Mouse (Mus musculus): ENCODE data around the gene Mtus2.
"Not testable (repeated sequence)": the region's sequence is repeated elsewhere in the genome, so short reads cannot be mapped to it uniquely, and the experiment has no call there.

Mtus2 gene

DNA sequence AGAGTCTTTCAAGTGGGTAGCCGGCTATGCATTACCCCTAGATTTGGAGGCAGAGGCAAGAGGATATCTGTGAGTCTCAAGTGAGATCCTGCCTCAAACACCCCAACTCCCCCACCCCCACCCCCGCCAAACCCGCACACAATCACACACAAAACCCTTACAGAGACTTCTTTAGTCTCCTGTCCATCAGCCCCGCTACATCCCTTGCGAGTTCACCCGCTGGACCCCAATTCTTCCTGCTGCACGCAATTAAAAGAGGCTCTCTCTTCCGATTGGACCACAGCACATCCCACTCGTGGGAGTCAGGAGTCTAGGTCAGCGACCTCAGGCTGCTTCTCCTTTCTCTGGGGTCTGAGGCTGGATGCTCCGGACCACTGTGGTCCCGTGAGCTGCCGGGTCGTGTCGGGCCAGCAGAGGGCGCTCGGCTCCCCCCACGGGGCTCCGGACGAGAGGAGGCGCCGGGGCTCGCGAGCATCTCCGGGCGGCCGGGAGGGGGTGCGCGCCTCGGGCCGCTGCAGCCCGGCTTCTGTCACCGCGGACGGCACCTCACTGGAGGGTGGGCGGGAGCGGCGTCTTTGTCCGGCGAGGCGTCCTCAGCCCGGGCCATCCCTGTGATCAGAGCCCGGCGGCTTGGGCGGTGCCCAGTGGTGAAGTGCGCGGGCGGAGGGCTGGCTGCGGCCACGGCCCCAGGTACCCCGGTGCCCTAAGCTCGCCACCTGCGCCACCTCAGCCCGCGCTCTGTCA is at the start of gene Mtus2:
TSS of gene Mtus2 (plus strand) at position 500 of the 744 bp plus-strand sequence.
- no peak for DNase-seq (ENCODE audit: low spot score)

- DNase-seq (ENCODE audit: low spot score), result no peak
Observed at GRCm38 (mm10) chr5:147907851-147908250, 49.3 kb upstream of the Mtus2 start.

GRCm38 (mm10) chr5:147910807-147911509 is 46.2 kb upstream of the Mtus2 start:
- no peak for DNase-seq (ENCODE audit: low spot score)

GRCm38 (mm10) chr5:147911744-147912143 is 45.4 kb upstream of the Mtus2 start:
- DNase-seq (ENCODE audit: low spot score), result peak; percentile 71

- no peak for DNase-seq (ENCODE audit: low spot score)
Observed at GRCm38 (mm10) chr5:147913241-147913842, 43.8 kb upstream of the Mtus2 start.

- no peak for DNase-seq (ENCODE audit: low spot score)
Observed at GRCm38 (mm10) chr5:147915038-147915566, 42.0 kb upstream of the Mtus2 start.

GRCm38 (mm10) chr5:147916171-147916570 is 40.9 kb upstream of the Mtus2 start:
- no peak for DNase-seq (ENCODE audit: low spot score)

DNA sequence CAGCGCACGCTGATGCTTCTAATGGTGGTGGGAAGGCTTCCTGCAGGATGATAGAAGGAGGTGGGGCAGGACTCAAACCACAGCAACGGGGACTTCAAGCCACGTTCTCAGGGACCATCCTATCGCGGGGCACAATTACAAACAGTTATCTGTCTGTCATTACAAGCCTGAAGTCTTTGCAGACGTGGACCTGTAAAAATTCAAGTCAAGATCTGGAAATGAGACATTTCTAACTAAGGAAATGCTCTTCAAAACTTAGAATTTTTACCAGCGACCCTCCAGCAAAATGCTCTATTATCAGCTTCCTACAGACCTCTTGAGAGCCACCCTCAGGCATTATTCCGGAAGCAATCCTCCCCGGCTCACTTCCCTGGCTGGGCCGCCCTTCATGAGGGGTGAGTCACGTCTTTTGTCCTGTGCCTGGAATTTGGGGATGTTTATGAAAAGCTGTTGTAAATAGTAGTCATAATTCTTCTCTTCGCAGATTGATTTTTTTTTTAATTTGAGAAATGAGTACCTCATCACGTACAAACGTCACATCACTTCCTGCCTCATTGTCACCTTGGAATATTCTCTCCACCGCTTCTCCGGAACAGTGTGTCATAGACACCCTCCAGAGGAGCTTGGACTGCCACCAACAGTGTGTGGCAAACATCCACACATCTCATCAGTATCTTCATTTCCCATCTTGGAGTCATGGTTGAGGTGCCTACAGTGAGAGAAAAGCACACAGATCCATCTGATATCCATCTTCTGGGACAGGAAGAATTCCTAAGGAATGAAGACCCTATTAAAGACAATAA is 38.9 kb upstream of the Mtus2 start:
- no peak for DNase-seq (ENCODE audit: low spot score)

DNA sequence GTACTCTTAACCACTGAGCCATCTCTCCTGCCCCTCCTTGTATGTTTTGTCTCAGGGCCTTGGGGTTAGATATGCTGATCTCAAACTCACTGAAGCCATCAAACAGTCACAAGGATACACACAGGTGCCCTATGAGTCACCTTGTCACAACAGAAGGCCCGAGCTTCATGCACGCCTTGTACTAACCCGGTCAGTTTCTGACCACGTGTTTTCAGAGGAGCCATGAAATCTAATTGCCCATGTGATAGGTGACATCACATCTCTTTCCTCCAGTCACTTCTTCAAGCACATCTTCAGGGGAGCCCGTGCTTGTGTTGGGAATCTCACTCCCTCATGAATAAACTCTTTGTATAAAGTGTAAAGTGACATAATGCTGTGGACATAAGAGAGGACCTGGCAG is 32.5 kb upstream of the Mtus2 start:
- no peak for DNase-seq (ENCODE audit: low spot score)

DNA sequence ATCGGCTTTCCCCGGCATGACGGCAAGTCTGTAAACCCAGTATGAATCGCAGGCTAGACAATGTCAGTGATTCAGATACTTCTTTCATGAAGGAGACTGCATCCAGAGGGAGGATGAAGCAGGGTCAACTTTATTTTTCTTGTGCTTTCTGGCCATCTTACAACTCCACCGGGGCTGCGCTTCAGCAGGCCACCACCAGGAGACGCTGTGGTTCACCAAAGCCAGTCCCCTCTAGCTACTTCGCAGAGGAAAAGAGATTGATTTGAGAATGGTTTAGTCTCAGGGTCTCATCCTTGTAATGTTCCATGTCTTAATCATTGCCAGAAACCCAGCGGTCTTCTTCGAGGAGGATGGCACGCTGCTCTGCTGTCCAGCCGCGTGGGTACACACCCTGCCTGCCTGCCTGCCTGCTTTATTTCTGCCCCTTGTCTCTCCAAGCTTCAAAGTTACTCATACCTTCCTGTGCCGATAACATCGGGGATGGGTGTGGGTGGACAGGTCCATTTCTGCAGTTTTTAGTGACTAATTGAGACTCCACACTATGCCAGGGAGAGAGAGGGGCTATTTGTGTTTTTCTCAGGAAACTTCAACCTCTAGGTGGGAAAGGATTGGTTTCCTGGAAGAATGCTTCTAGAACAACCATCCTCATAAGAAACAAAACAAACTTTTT is 31.1 kb upstream of the Mtus2 start:
- no peak for DNase-seq (ENCODE audit: low spot score)

- no peak for DNase-seq (ENCODE audit: low spot score)
Observed at GRCm38 (mm10) chr5:147928668-147929497, 28.2 kb upstream of the Mtus2 start.

DNA sequence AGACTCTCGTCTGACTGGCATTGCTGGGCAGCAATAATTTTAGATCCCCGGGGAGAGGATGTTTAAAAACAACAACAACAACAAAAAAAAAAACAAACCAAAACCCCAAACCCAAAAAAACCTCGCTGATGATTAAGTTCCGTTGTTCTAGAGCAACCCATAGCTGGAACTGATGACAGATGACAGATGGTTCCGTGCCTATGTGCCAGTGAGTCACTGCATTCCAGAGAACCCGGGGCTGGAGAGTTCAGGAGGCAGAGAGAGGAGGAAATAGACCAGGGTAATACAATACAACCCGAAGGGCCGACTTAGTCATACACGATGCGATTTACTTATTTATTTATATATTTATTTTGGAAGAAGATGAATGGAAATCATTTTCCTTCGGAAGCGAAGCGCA is 22.0 kb upstream of the Mtus2 start:
- no peak for DNase-seq (ENCODE audit: low spot score)

GRCm38 (mm10) chr5:147939226-147939625 is 17.9 kb upstream of the Mtus2 start:
- peak; percentile 50 for DNase-seq (ENCODE audit: low spot score)

DNA sequence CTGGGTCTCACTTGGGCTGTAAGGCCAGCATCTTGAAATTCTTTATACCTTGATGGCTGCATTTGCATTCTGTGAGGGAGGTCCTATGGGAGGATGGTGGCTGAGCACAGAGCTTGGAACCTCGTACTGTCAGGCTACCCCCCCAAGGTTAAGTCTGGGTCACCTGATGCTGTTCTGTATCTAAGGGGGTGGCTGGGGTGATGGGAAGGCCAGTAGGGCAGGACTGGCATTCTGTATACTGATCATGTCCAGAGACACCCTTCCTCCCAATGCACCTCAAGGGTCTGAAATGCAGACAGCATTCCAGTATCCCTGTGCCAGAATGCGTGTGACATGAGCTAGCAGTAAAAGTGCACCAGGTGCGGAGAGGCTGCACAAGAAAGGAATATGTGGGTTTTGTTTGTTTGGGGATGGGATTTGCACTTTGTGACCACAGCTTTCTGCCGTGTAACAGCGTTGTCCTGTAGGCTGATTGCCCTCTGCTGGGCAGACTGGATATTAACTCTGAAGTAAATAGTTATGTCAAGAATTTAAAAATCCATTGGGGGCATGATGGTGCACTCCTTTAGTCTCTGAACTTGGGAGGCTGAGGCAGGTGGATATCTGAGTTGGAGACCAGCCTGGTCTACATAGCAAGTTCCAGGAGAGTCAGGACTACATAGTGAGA is 12.0 kb upstream of the Mtus2 start:
- peak; percentile 59 for DNase-seq (ENCODE audit: low spot score)

DNA sequence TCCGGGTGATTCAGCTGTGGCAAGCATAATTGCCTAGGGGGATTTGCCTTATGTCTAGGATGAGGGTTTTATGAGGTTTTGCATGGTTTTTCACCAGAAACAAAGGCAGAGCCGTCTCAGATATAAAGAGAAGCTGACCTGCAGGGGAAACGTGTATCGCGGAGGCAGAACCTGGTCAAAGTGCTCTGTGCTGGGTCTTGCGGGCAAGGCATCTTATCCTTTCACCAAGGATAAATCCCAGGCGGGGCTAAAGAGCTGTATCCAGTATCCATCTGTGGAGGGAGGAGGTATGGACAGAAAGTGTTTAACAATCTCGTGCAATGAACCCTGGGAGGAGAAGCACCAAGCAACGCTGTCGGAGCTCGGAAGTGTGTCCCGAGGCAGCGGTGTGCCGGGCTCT is 7.2 kb upstream of the Mtus2 start:
- no peak for DNase-seq (ENCODE audit: low spot score)

- no peak for DNase-seq (ENCODE audit: low spot score)
Observed at GRCm38 (mm10) chr5:147951751-147952150, 5.4 kb upstream of the Mtus2 start.

DNA sequence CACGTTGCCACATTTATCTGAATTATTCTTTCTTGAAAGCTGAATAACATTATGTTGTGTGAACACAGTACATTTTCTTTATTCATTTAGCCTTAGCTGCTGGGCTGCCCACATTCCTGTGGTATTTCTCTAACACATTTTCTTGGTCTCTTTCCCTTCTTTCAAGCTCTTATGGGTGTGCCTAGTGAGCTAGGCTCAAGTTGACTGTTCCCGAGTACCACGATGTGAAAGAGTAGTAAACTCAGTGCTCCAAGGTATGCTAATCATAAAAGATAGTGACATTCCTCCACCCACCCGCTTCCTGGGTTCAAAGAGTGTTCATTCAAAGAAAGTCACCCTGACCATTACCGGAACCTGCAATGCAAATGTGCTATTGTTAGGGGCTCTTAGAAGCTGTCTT is 3.9 kb upstream of the Mtus2 start:
- not testable (repeated sequence) for DNase-seq (ENCODE audit: low spot score)

GRCm38 (mm10) chr5:147955671-147956070 is 1.4 kb upstream of the Mtus2 start:
- no peak for DNase-seq (ENCODE audit: low spot score)

- no peak for DNase-seq (ENCODE audit: low spot score)
Observed at GRCm38 (mm10) chr5:147956421-147956820, 699 bp upstream of the Mtus2 start.

Measured in adipocyte (in vitro differentiated cells).